Mouse (Mus musculus) ES-E14 (cell line): ENCODE measurements around the gene LTO1. TPM values are rescaled to one million over a fixed set of nuclear protein-coding genes. Genes with fewer than 3 reads are reported as not detected.

Experiments used
- DNase-seq: peaks from one replicate; pipeline ENCODE4 v3.0.0-alpha.2; 2013; ENCODE audit warnings: low read depth, low spot score
- H3K27ac ChIP-seq: 2 replicates; pipeline ENCODE4 v1.5.1; 2012; ENCODE audit warnings: low read depth, mild to moderate bottlenecking, low read length, moderate library complexity, mixed read lengths; ENCODE audit not compliant: poor library complexity, insufficient read depth, severe bottlenecking
- H3K36me3 ChIP-seq: 2 replicates; pipeline ENCODE4 v1.6.1; 2012; ENCODE audit warnings: mild to moderate bottlenecking, low read length, moderate library complexity, mixed read lengths; ENCODE audit not compliant: control insufficient read depth, poor library complexity, insufficient read depth, severe bottlenecking
- H3K4me1 ChIP-seq, 2 experiments: fragments of 150-350 bp in 1 of 2; sonication (generic) in 1 of 2; 2 replicates each; pipeline ENCODE4 v1.6.1; 2012; ENCODE audit warnings: low read length in 2 of 2, mild to moderate bottlenecking in 1 of 2, mixed read lengths in 1 of 2; ENCODE audit not compliant: control insufficient read depth in 2 of 2, insufficient read depth in 2 of 2, poor library complexity in 1 of 2
- H3K4me3 ChIP-seq, 2 experiments: fragments of 150-350 bp in 1 of 2; sonication (generic) in 1 of 2; 2 replicates each; pipeline ENCODE4 v1.5.1; 2012; ENCODE audit warnings: low read length in 2 of 2, low read depth in 1 of 2, mild to moderate bottlenecking in 1 of 2, mixed read lengths in 1 of 2; ENCODE audit not compliant: insufficient read depth in 1 of 2, poor library complexity in 1 of 2, severe bottlenecking in 1 of 2
- H3K9ac ChIP-seq: 2 replicates; pipeline ENCODE4 v1.6.1; 2012; ENCODE audit warnings: low read depth, mild to moderate bottlenecking, low read length, mixed read lengths; ENCODE audit not compliant: poor library complexity, insufficient read depth, severe bottlenecking
- H3K9me3 ChIP-seq: fragments of 150-350 bp; sonication (generic); 2 replicates; pipeline ENCODE4 v1.6.1; 2012; ENCODE audit warnings: low read depth, mild to moderate bottlenecking, low read length; ENCODE audit not compliant: control insufficient read depth, insufficient read depth
- CHD2 ChIP-seq: IDR thresholded peaks from 2 replicates; pipeline ENCODE4 v1.6.1; 2014; ENCODE audit warnings: mild to moderate bottlenecking, low read depth, low read length, inconsistent platforms
- HCFC1 ChIP-seq: IDR thresholded peaks from 2 replicates; pipeline ENCODE4 v1.6.1; 2012; ENCODE audit warnings: low read length, inconsistent platforms, borderline replicate concordance; ENCODE audit not compliant: insufficient read depth
- MAFK ChIP-seq: IDR thresholded peaks from 2 replicates; pipeline ENCODE4 v1.6.1; 2014; ENCODE audit warnings: mild to moderate bottlenecking, low read depth, low read length, inconsistent platforms; ENCODE audit not compliant: insufficient read depth
- ZC3H11A ChIP-seq: IDR thresholded peaks from 2 replicates; pipeline ENCODE4 v1.6.1; 2012; ENCODE audit warnings: low read depth, mild to moderate bottlenecking, inconsistent platforms, low read length, borderline replicate concordance
- ZNF384 ChIP-seq: IDR thresholded peaks from 2 replicates; pipeline ENCODE4 v1.6.1; 2012; ENCODE audit warnings: low read depth, low read length, inconsistent platforms
- in situ Hi-C, 2 experiments: fragments of 600-800 bp; cut with MboI; formaldehyde crosslinking; loops; one replicate each; pipeline ENCODE4 v1.15.1; 2025; ENCODE audit warnings: low sequenced_read_pairs in 2 of 2, inconsistent platforms in 1 of 2; ENCODE audit not compliant: unreplicated experiment in 2 of 2
- total RNA-seq: library from RNA; depleted of rRNA; stranded (reverse); fragments of 300-350 nt; gene quantifications from 2 replicates; pipeline ENCODE4 v1.2.3, GENCODE M21; 2012

The LTO1 gene
- total RNA-seq, 1 experiment, result 23.9 TPM

DNA sequence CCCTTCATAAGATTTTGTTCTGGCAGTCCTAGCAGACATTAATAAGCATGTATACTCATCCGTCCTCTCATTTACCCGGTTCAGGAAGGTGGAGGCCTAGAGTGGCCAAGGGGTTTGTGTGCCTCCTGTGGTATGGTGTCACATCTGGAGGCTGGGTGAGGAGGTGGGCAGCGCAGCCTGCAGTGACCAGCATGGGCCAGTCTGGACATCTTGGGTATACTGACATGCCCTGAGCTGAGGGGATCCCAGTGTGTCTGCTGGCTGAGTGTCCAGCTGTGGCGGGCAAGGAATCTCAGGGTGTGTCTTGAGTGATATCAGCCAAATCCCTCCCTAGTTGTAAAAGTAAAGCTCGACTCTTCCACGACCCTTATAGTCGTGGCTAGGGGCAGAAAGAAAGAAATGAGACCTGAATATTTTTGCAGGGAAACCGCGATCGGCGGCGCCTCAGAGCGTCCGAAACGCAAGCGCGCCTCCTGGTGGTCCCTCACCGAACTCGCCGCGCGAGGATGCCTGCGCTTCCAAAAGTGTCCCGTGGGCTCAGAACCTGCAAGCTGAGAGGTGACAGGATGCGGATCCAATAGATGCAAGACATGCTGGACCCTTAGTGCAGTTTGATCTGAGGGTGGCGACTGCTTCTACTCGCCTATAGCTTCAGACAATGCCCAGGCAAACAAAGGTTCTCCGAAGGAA is 8.0 kb upstream of the LTO1 start:
- no peak for DNase-seq
- H3K4me3 ChIP-seq, result no peak overlapping the region

GRCm38 (mm10) chr7:144907793-144908192 is 7.1 kb upstream of the LTO1 start:
- peak; percentile 70 for DNase-seq
- TF ChIP-seq ZNF384 (0 out of 2 replicates have a peak, but pooled peaks have one; percentile 13), CHD2 (no peak), ZC3H11A (no peak), HCFC1 (peak; percentile 43; the same call in 1 of the 2 replicates), MAFK (peak; percentile 87)
- Histone ChIP-seq H3K4me3 (no peak overlapping the region), H3K9me3 (no peaks in the 10 kb centered on the region), H3K9ac (no peak overlapping the region), H3K4me1 (peaks cover 0 to 10% of the 10 kb centered on the region in 2 experiments; a peak in 2 of 4 replicates), H3K27ac (no peak overlapping the region), H3K36me3 (no peaks in the 10 kb centered on the region)
- in situ Hi-C loops, result loop anchor here in 1 of 2 experiments (25.0 kb wide), 1 partner anchor 320 kb away; the partner anchor contains the start of gene Fadd

More for the DNA sequence above, 8.0 kb upstream of the LTO1 start:
- Histone ChIP-seq H3K9ac (0 out of 2 replicates have a peak overlapping the region, but pooled peaks have one; percentile 12), H3K36me3 (no peaks in the 10 kb centered on the region), H3K27ac (no peak overlapping the region), H3K4me1 (peaks cover 2 to 13% of the 10 kb centered on the region in 2 experiments; a peak in 3 of 4 replicates), H3K9me3 (no peaks in the 10 kb centered on the region)
- in situ Hi-C loops, result loop anchor here in 1 of 2 experiments (25.0 kb wide), 1 partner anchor 320 kb away; the partner anchor contains the start of gene Fadd
- TF ChIP-seq MAFK (no peak), ZC3H11A (peak; percentile 73), ZNF384 (no peak), HCFC1 (no peak), CHD2 (no peak)

- in situ Hi-C loops, result loop anchor here in 1 of 2 experiments (25.0 kb wide), 1 partner anchor 321 kb away; the partner anchor contains the start of gene Fadd
- DNase-seq, result no peak
- Histone ChIP-seq H3K9me3 (no peaks in the 10 kb centered on the region), H3K4me1 (peaks cover 0 to 10% of the 10 kb centered on the region in 2 experiments; a peak in 2 of 4 replicates), H3K9ac (no peak overlapping the region), H3K27ac (no peak overlapping the region), H3K36me3 (no peaks in the 10 kb centered on the region), H3K4me3 (peak overlapping the region in 1 of 2 experiments; percentile 53; a peak in 2 of 4 replicates)
- TF ChIP-seq MAFK (no peak), HCFC1 (peak; percentile 90)
These were observed 6.2 kb upstream of the LTO1 start for GRCm38 (mm10) chr7:144908705-144909104.

- no peak for TF ChIP-seq MAFK
- TF ChIP-seq ZC3H11A, result no peak
- no peak for TF ChIP-seq CHD2
- no peak for TF ChIP-seq HCFC1
- TF ChIP-seq ZNF384, result no peak
- no peak overlapping the region for H3K4me3 ChIP-seq
- in situ Hi-C loops, result loop anchor here in 1 of 2 experiments (25.0 kb wide), 1 partner anchor 324 kb away; the partner anchor contains the start of gene Fadd
- no peaks in the 10 kb centered on the region for H3K9me3 ChIP-seq
- no peak for DNase-seq
- no peak overlapping the region for H3K27ac ChIP-seq
- H3K4me1 ChIP-seq, result peaks cover 0 to 10% of the 10 kb centered on the region in 2 experiments; a peak in 2 of 4 replicates
- H3K36me3 ChIP-seq, result no peaks in the 10 kb centered on the region
- H3K9ac ChIP-seq, result no peak overlapping the region
These were observed 3.8 kb upstream of the LTO1 start for GRCm38 (mm10) chr7:144911121-144911520.
